Mouse (Mus musculus): Measurements from ENCODE around the gene Brsk1. TPM values are rescaled to one million over a fixed set of nuclear protein-coding genes. Genes with fewer than 3 reads are reported as not detected.

The Brsk1 gene
- polyA plus RNA-seq, 1 experiment from 2014 or later = 3.0 TPM

- ATAC-seq (ENCODE audit: low FRiP score, low TSS enrichment) = 0 out of 2 replicates have a peak, but pooled peaks have one; percentile 6
- no peak overlapping the region for H3K9ac ChIP-seq (ENCODE audit: low read depth, low read length)
- H3K27ac ChIP-seq (ENCODE audit: low read depth, low read length) = no peak overlapping the region
- peaks cover 50% of the 10 kb centered on the region for H3K36me3 ChIP-seq (ENCODE audit: control insufficient read depth, insufficient read depth, low read length)
- no peaks in the 10 kb centered on the region for H3K9me3 ChIP-seq (ENCODE audit: control insufficient read depth, low read length)
- no peaks in the 10 kb centered on the region for H3K27me3 ChIP-seq (ENCODE audit: control insufficient read depth, insufficient read depth, low read length)
- H3K4me2 ChIP-seq (replicated peaks; ENCODE audit: low read depth, low read length) = no peak overlapping the region
- WGBS = 92% methylated on average over 7 of the region's 7 CpGs
- no peak overlapping the region for H3K4me3 ChIP-seq (ENCODE audit: low read length)
- H3K4me1 ChIP-seq (ENCODE audit: control insufficient read depth, insufficient read depth, low read length) = no peaks in the 10 kb centered on the region
Observed at GRCm38 (mm10) chr7:4703195-4703594, 12.8 kb downstream of the Brsk1 start.

- no peak for ATAC-seq (ENCODE audit: low FRiP score, low TSS enrichment)
- Histone ChIP-seq H3K4me3 (ENCODE audit: low read length) (no peak overlapping the region), H3K27ac (ENCODE audit: low read depth, low read length) (no peak overlapping the region), H3K9me3 (ENCODE audit: control insufficient read depth, low read length) (no peaks in the 10 kb centered on the region), H3K4me1 (ENCODE audit: control insufficient read depth, insufficient read depth, low read length) (no peaks in the 10 kb centered on the region), H3K4me2 (replicated peaks; ENCODE audit: low read depth, low read length) (no peak overlapping the region), H3K27me3 (ENCODE audit: control insufficient read depth, insufficient read depth, low read length) (no peaks in the 10 kb centered on the region), H3K36me3 (ENCODE audit: control insufficient read depth, insufficient read depth, low read length) (peaks cover 48% of the 10 kb centered on the region), H3K9ac (ENCODE audit: low read depth, low read length) (no peak overlapping the region)
- 43% methylated on average over 18 of the region's 18 CpGs for WGBS
Observed at GRCm38 (mm10) chr7:4705098-4705497, 14.7 kb downstream of the Brsk1 start.

- 85% methylated on average over 3 of the region's 3 CpGs for WGBS
- no peak for ATAC-seq (ENCODE audit: low FRiP score, low TSS enrichment)
- H3K9ac ChIP-seq (ENCODE audit: low read depth, low read length) = no peak overlapping the region
Observed at GRCm38 (mm10) chr7:4712594-4712993, 22.2 kb downstream of the Brsk1 start.

GRCm38 (mm10) chr7:4716955-4717354 lies 26.6 kb downstream of the Brsk1 start:
- 0 out of 2 replicates have a peak, but pooled peaks have one; percentile 50 for ATAC-seq (ENCODE audit: low FRiP score, low TSS enrichment)

More at GRCm38 (mm10) chr7:4712594-4712993, 22.2 kb downstream of the Brsk1 start:
- Histone ChIP-seq H3K36me3 (ENCODE audit: control insufficient read depth, insufficient read depth, low read length) (peaks cover 63% of the 10 kb centered on the region), H3K4me1 (ENCODE audit: control insufficient read depth, insufficient read depth, low read length) (no peaks in the 10 kb centered on the region), H3K27ac (ENCODE audit: low read depth, low read length) (no peak overlapping the region), H3K4me3 (ENCODE audit: low read length) (no peak overlapping the region), H3K4me2 (replicated peaks; ENCODE audit: low read depth, low read length) (no peak overlapping the region), H3K9me3 (ENCODE audit: control insufficient read depth, low read length) (no peaks in the 10 kb centered on the region), H3K27me3 (ENCODE audit: control insufficient read depth, insufficient read depth, low read length) (no peaks in the 10 kb centered on the region)

GRCm38 (mm10) chr7:4719276-4719675 lies 28.9 kb downstream of the Brsk1 start:
- H3K36me3 ChIP-seq (ENCODE audit: control insufficient read depth, insufficient read depth, low read length) = peaks cover 16% of the 10 kb centered on the region
- WGBS = 86% methylated on average over 3 of the region's 3 CpGs
- H3K27ac ChIP-seq (ENCODE audit: low read depth, low read length) = no peak overlapping the region
- no peak overlapping the region for H3K9ac ChIP-seq (ENCODE audit: low read depth, low read length)
- ATAC-seq (ENCODE audit: low FRiP score, low TSS enrichment) = no peak
- no peak overlapping the region for H3K4me2 ChIP-seq (replicated peaks; ENCODE audit: low read depth, low read length)
- H3K4me3 ChIP-seq (ENCODE audit: low read length) = no peak overlapping the region
- H3K27me3 ChIP-seq (ENCODE audit: control insufficient read depth, insufficient read depth, low read length) = no peaks in the 10 kb centered on the region
- no peaks in the 10 kb centered on the region for H3K9me3 ChIP-seq (ENCODE audit: control insufficient read depth, low read length)
- no peaks in the 10 kb centered on the region for H3K4me1 ChIP-seq (ENCODE audit: control insufficient read depth, insufficient read depth, low read length)

More at GRCm38 (mm10) chr7:4716955-4717354, 26.6 kb downstream of the Brsk1 start:
- Histone ChIP-seq H3K4me3 (ENCODE audit: low read length) (no peak overlapping the region), H3K9me3 (ENCODE audit: control insufficient read depth, low read length) (no peaks in the 10 kb centered on the region), H3K36me3 (ENCODE audit: control insufficient read depth, insufficient read depth, low read length) (peaks cover 28% of the 10 kb centered on the region), H3K4me2 (replicated peaks; ENCODE audit: low read depth, low read length) (no peak overlapping the region), H3K27me3 (ENCODE audit: control insufficient read depth, insufficient read depth, low read length) (no peaks in the 10 kb centered on the region), H3K4me1 (ENCODE audit: control insufficient read depth, insufficient read depth, low read length) (no peaks in the 10 kb centered on the region), H3K9ac (ENCODE audit: low read depth, low read length) (no peak overlapping the region), H3K27ac (ENCODE audit: low read depth, low read length) (no peak overlapping the region)
- 48% methylated on average over 6 of the region's 6 CpGs for WGBS

GRCm38 (mm10) chr7:4723508-4723907 lies 33.1 kb downstream of the Brsk1 start:
- Histone ChIP-seq H3K4me2 (replicated peaks; ENCODE audit: low read depth, low read length) (peak overlapping the region; percentile 8; the same call in 1 of the 2 replicates), H3K9ac (ENCODE audit: low read depth, low read length) (no peak overlapping the region), H3K27me3 (ENCODE audit: control insufficient read depth, insufficient read depth, low read length) (no peaks in the 10 kb centered on the region), H3K4me3 (ENCODE audit: low read length) (peak overlapping the region; percentile 1; the same call in 1 of the 2 replicates), H3K4me1 (ENCODE audit: control insufficient read depth, insufficient read depth, low read length) (no peaks in the 10 kb centered on the region), H3K9me3 (ENCODE audit: control insufficient read depth, low read length) (no peaks in the 10 kb centered on the region), H3K27ac (ENCODE audit: low read depth, low read length) (no peak overlapping the region), H3K36me3 (ENCODE audit: control insufficient read depth, insufficient read depth, low read length) (no peaks in the 10 kb centered on the region)
- 41% methylated on average over 12 of the region's 12 CpGs for WGBS
- ATAC-seq (ENCODE audit: low FRiP score, low TSS enrichment) = peak; percentile 44; the same call in 1 of the 2 replicates

- no peaks in the 10 kb centered on the region for H3K27me3 ChIP-seq (ENCODE audit: control insufficient read depth, insufficient read depth, low read length)
- H3K36me3 ChIP-seq (ENCODE audit: control insufficient read depth, insufficient read depth, low read length) = no peaks in the 10 kb centered on the region
- H3K4me1 ChIP-seq (ENCODE audit: control insufficient read depth, insufficient read depth, low read length) = no peaks in the 10 kb centered on the region
- H3K9me3 ChIP-seq (ENCODE audit: control insufficient read depth, low read length) = no peaks in the 10 kb centered on the region
- H3K9ac ChIP-seq (ENCODE audit: low read depth, low read length) = no peak overlapping the region
- H3K27ac ChIP-seq (ENCODE audit: low read depth, low read length) = no peak overlapping the region
- no peak overlapping the region for H3K4me3 ChIP-seq (ENCODE audit: low read length)
- ATAC-seq (ENCODE audit: low FRiP score, low TSS enrichment) = no peak
- WGBS = 46% methylated on average over 3 of the region's 3 CpGs
- H3K4me2 ChIP-seq (replicated peaks; ENCODE audit: low read depth, low read length) = no peak overlapping the region
Observed at GRCm38 (mm10) chr7:4724359-4724758, 34.0 kb downstream of the Brsk1 start.

- Histone ChIP-seq H3K9me3 (ENCODE audit: control insufficient read depth, low read length) (peaks cover 2% of the 10 kb centered on the region; the same call in 1 of the 2 replicates), H3K4me2 (replicated peaks; ENCODE audit: low read depth, low read length) (no peak within 1 kb of the TSS), H3K27me3 (ENCODE audit: control insufficient read depth, insufficient read depth, low read length) (no peaks in the 10 kb centered on the region), H3K36me3 (ENCODE audit: control insufficient read depth, insufficient read depth, low read length) (no peaks in the 10 kb centered on the region), H3K4me3 (ENCODE audit: low read length) (no peak within 1 kb of the TSS), H3K27ac (ENCODE audit: low read depth, low read length) (no peak within 1 kb of the TSS), H3K9ac (ENCODE audit: low read depth, low read length) (no peak within 1 kb of the TSS; the same call in 1 of the 2 replicates), H3K4me1 (ENCODE audit: control insufficient read depth, insufficient read depth, low read length) (no peaks in the 10 kb centered on the region)
- ATAC-seq (ENCODE audit: low FRiP score, low TSS enrichment) = no peak
- WGBS = 78% methylated on average over 7 of the region's 7 CpGs
Observed at GRCm38 (mm10) chr7:4725169-4725568, 34.8 kb downstream of the Brsk1 start, which contains the start of gene Tmem150b. TSS of gene Tmem150b (minus strand) at chr7:4725249.

- no peak overlapping the region for H3K4me2 ChIP-seq (replicated peaks; ENCODE audit: low read depth, low read length)
- WGBS = 83% methylated on average over 5 of the region's 5 CpGs
- no peak for ATAC-seq (ENCODE audit: low FRiP score, low TSS enrichment)
- no peak overlapping the region for H3K27ac ChIP-seq (ENCODE audit: low read depth, low read length)
- no peaks in the 10 kb centered on the region for H3K27me3 ChIP-seq (ENCODE audit: control insufficient read depth, insufficient read depth, low read length)
- no peak overlapping the region for H3K4me3 ChIP-seq (ENCODE audit: low read length)
- no peak overlapping the region for H3K9ac ChIP-seq (ENCODE audit: low read depth, low read length)
- no peaks in the 10 kb centered on the region for H3K36me3 ChIP-seq (ENCODE audit: control insufficient read depth, insufficient read depth, low read length)
- H3K9me3 ChIP-seq (ENCODE audit: control insufficient read depth, low read length) = peaks cover 2% of the 10 kb centered on the region; the same call in 1 of the 2 replicates
- no peaks in the 10 kb centered on the region for H3K4me1 ChIP-seq (ENCODE audit: control insufficient read depth, insufficient read depth, low read length)
Observed at GRCm38 (mm10) chr7:4731090-4731489, 40.7 kb downstream of the Brsk1 start.

Measured in kidney, embryonic 14.5 days (tissue).